Comparison of ENCODE assay signal across 8 mouse cellular contexts in the genomic region with DNA sequence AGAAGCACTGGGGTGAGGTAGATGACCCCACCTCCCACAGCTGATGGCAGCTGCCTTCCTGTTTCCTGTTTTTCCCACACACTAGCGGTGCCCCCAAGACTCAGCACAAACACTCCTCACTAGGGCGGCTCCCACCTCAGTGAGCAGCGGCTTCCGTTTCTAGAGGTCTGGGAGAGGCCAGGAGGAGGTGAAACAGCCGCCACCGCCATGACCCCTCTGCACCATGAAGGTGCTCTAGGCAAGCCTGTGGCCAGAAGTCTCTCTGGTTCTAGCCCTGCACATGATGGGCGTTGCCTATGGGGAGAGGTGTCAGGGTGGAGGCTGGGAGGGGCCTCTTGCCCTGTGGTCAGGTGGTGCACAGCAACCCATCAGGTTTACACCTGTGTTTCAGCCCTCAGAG. TPM values are rescaled to one million over a fixed set of nuclear protein-coding genes. Genes with fewer than 3 reads are reported as not detected.
DNase-seq lines count a peak whose midpoint lies in the region; ATAC-seq and TF ChIP-seq lines count a peak whose summit lies in the region.

No protein-coding gene starts in this region.

- H3K27me3 ChIP-seq in heart, postnatal 0 days (ENCODE audit: control insufficient read depth, insufficient read depth, low read length), result no peaks in the 10 kb centered on the region

- H3K4me3 ChIP-seq in gastrocnemius, adult 2 months, result peak overlapping the region; percentile 34; the same call in 1 of the 2 replicates
- no peak overlapping the region for H3K4me3 ChIP-seq in heart, postnatal 0 days (ENCODE audit: low read depth, low read length)

- H3K27ac ChIP-seq in gastrocnemius, adult 2 months, result peak overlapping the region; percentile 70
- peak overlapping the region; percentile 36; the same call in 1 of the 2 replicates for H3K27ac ChIP-seq in heart, postnatal 0 days (ENCODE audit: low read depth)

- no peak overlapping the region for H3K9ac ChIP-seq in heart, postnatal 0 days (replicated peaks; ENCODE audit: low read depth, low read length)

- peaks cover 40% of the 10 kb centered on the region for H3K36me3 ChIP-seq in heart, postnatal 0 days (replicated peaks; ENCODE audit: control insufficient read depth, insufficient read depth, low read length)

- no peaks in the 10 kb centered on the region for H3K9me3 ChIP-seq in heart, postnatal 0 days (replicated peaks; ENCODE audit: control insufficient read depth, low read length)

- H3K4me1 ChIP-seq in heart, postnatal 0 days (ENCODE audit: control insufficient read depth, insufficient read depth), result no peaks in the 10 kb centered on the region; the same call in 1 of the 2 replicates

- WGBS in heart, postnatal 0 days, result 57% methylated on average over 7 of the region's 7 CpGs

- peak; percentile 39; the same call in 1 of the 2 replicates for ATAC-seq in heart, postnatal 0 days (ENCODE audit: insufficient read depth, low read depth)

- TF ChIP-seq CTCF in gastrocnemius, adult 2 months (IDR thresholded peaks at IDR 0.05), result no peak
- TF ChIP-seq CTCF in heart, postnatal 0 days (IDR thresholded peaks at IDR 0.05; ENCODE audit: low read depth), result no peak

- intact Hi-C loops in gastrocnemius, adult 2 months (cut with DNase I), result loop anchor here (5.0 kb wide), 1 partner anchor 127 kb away; no protein-coding TSS in a partner anchor
- intact Hi-C loops in gastrocnemius, postnatal 36 days (cut with DNase I), result loop anchor here (5.0 kb wide), 1 partner anchor 77 kb away; a partner anchor contains a TSS
- intact Hi-C loops in left cerebral cortex, postnatal 14 days (cut with DNase I), result loop anchor here (5.0 kb wide), 1 partner anchor 77 kb away; a partner anchor contains a TSS

- H3K4me2 ChIP-seq in heart, postnatal 0 days (ENCODE audit: low read depth, low read length), result peak overlapping the region; percentile 40; the same call in 1 of the 2 replicates

- DNase-seq in gastrocnemius, adult 2 months, result no peak
- no peak for DNase-seq in gastrocnemius, postnatal 36 days
- DNase-seq in heart, postnatal 0 days (ENCODE audit: low spot score), result no peak
- DNase-seq in lung, adult 18-20 months, result peak; percentile 62 to 70
- DNase-seq in spleen, postnatal 36 days (ENCODE audit: low spot score in 2 of 2), result peak; percentile 92 to 93
- DNase-seq in cerebellum, adult 18-20 months, result no peak
- no peak for DNase-seq in gastrocnemius, postnatal 4 days (ENCODE audit: low spot score in 2 of 2)
- DNase-seq in left cerebral cortex, postnatal 14 days (ENCODE audit: low spot score in 2 of 2), result no peak

- TF ChIP-seq EP300 in heart, postnatal 0 days (IDR thresholded peaks at IDR 0.05; ENCODE audit: low read depth), result no peak

RNA-seq across cellular contexts. Expression of a gene that starts 37.9 kb away (rescaled TPM):
- not detected for total RNA-seq in gastrocnemius, adult 2 months (2021)
- not detected for total RNA-seq in gastrocnemius, postnatal 36 days (2021)
- not detected in 2 replicates for total RNA-seq in heart, postnatal 0 days (2014; rRNA removed; ENCODE audit: low replicate concordance)
- not detected in 2 replicates for polyA plus RNA-seq in heart, postnatal 0 days (2015; fragmentation: Nextera tagmentation; extraction: Ambion mirVana)
- total RNA-seq in gastrocnemius, postnatal 4 days (2021), result under 1 TPM in 1 of 2 experiments, not detected in 1; 0.26 TPM
- total RNA-seq in left cerebral cortex, postnatal 14 days (2021), result not detected

Comparison
In these comparisons a context has a peak if more than half of its experiments do, and no peak if none do; other contexts are left out.
1. DNase-seq: peak in lung, adult 18-20 months (2 of 2) and spleen, postnatal 36 days (2 of 2); none in gastrocnemius, adult 2 months (single experiment), gastrocnemius, postnatal 36 days (0 of 2), heart, postnatal 0 days (single experiment), cerebellum, adult 18-20 months (0 of 2), gastrocnemius, postnatal 4 days (0 of 2) and left cerebral cortex, postnatal 14 days (0 of 2).